Mouse (Mus musculus) E14TG2a.4 (cell line): Measurements from ENCODE around the gene Tet2.

Source experiments
- CTCF ChIP-seq: conservative IDR thresholded peaks from 2 replicates; pipeline ENCODE4 v1.5.1; 2014; ENCODE audit warnings: low read length
- NANOG ChIP-seq: IDR thresholded peaks from 2 replicates; pipeline ENCODE4 v1.6.1; 2014; ENCODE audit warnings: borderline replicate concordance, low read length, mixed read lengths
- POU5F1 ChIP-seq: IDR thresholded peaks from 2 replicates; pipeline ENCODE4 v1.6.1; 2014; ENCODE audit warnings: low read length, borderline replicate concordance

DNA sequence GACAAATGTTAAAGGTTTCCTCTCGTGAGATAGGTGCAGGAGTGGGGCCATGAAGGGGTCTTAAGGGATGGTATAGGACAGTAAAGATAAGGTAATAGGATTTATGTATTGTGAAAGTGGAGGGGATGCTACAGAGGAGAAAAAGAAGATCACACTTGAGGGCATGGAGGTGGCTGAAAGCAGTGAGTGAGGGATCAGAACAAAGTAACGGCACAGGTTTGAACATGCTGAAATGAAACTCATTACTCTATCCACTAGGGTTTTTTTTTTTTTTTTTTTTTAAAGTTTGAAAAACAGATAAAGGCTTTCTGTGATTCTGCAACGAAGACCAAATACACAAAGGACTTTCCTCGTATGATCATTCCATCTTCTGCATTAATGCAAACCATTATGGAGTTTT, 116.9 kb downstream of the Tet2 start:
- TF ChIP-seq CTCF (no peak), NANOG (no peak), POU5F1 (no peak)
